Mouse (Mus musculus): ENCODE measurements around the gene Naga. TPM values are rescaled to one million over a fixed set of nuclear protein-coding genes. Genes with fewer than 3 reads are reported as not detected.
"Not testable (repeated sequence)": the region's sequence is repeated elsewhere in the genome, so short reads cannot be mapped to it uniquely, and the experiment has no call there.

The Naga gene
- polyA plus RNA-seq, 1 experiment from 2014 or later: 29.2 TPM

GRCm38 (mm10) chr15:82372446-82372845 is 33.7 kb upstream of the Naga start:
- Histone ChIP-seq H3K4me1 (0 out of 2 replicates have a peak, but pooled peaks cover 6% of the 10 kb centered on the region), H3K27me3 (ENCODE audit: low read depth, poor library complexity, severe bottlenecking) (no peaks in the 10 kb centered on the region), H3K36me3 (no peaks in the 10 kb centered on the region), H3K9me3 (replicated peaks) (no peaks in the 10 kb centered on the region), H3K27ac (no peak overlapping the region), H3K4me3 (no peak overlapping the region)
- no peak for DNase-seq (ENCODE audit: low spot score)
- 93% methylated on average over 6 of the region's 6 CpGs for WGBS

GRCm38 (mm10) chr15:82368851-82369250 is 30.1 kb upstream of the Naga start:
- no peaks in the 10 kb centered on the region for H3K9me3 ChIP-seq (replicated peaks)
- no peaks in the 10 kb centered on the region for H3K36me3 ChIP-seq
- no peaks in the 10 kb centered on the region for H3K4me1 ChIP-seq
- H3K4me3 ChIP-seq: no peak overlapping the region
- WGBS: 92% methylated on average over 1 of the region's 1 CpGs
- no peaks in the 10 kb centered on the region for H3K27me3 ChIP-seq (ENCODE audit: low read depth, poor library complexity, severe bottlenecking)
- no peak for DNase-seq (ENCODE audit: low spot score)
- H3K27ac ChIP-seq: no peak overlapping the region

GRCm38 (mm10) chr15:82368146-82368545 is 29.4 kb upstream of the Naga start:
- Histone ChIP-seq H3K4me1 (no peaks in the 10 kb centered on the region), H3K4me3 (no peak overlapping the region), H3K27me3 (ENCODE audit: low read depth, poor library complexity, severe bottlenecking) (no peaks in the 10 kb centered on the region), H3K9me3 (replicated peaks) (no peaks in the 10 kb centered on the region), H3K27ac (no peak overlapping the region), H3K36me3 (no peaks in the 10 kb centered on the region)
- 82% methylated on average over 4 of the region's 4 CpGs for WGBS
- DNase-seq (ENCODE audit: low spot score): no peak

- not testable (repeated sequence) for H3K27me3 ChIP-seq (ENCODE audit: low read depth, poor library complexity, severe bottlenecking); H3K36me3 ChIP-seq; H3K27ac ChIP-seq; H3K4me3 ChIP-seq; H3K4me1 ChIP-seq; DNase-seq (ENCODE audit: low spot score); H3K9me3 ChIP-seq (replicated peaks)
- WGBS: 23% methylated on average over 6 of the region's 9 CpGs
Observed at GRCm38 (mm10) chr15:82364561-82364960, 25.8 kb upstream of the Naga start.

- not testable (repeated sequence) for H3K27ac ChIP-seq; H3K4me1 ChIP-seq; H3K27me3 ChIP-seq (ENCODE audit: low read depth, poor library complexity, severe bottlenecking); H3K36me3 ChIP-seq; H3K4me3 ChIP-seq; DNase-seq (ENCODE audit: low spot score); H3K9me3 ChIP-seq (replicated peaks)
- 91% methylated on average over 7 of the region's 12 CpGs for WGBS
Observed at GRCm38 (mm10) chr15:82363801-82364200, 25.1 kb upstream of the Naga start.

- no peak for DNase-seq (ENCODE audit: low spot score)
- WGBS: 85% methylated on average over 4 of the region's 4 CpGs
Observed at GRCm38 (mm10) chr15:82362234-82362633, 23.5 kb upstream of the Naga start.

GRCm38 (mm10) chr15:82361459-82362018 is 22.8 kb upstream of the Naga start:
- H3K9me3 ChIP-seq (replicated peaks): no peaks in the 10 kb centered on the region
- H3K4me3 ChIP-seq: no peak overlapping the region
- 74% methylated on average over 11 of the region's 11 CpGs for WGBS
- no peaks in the 10 kb centered on the region for H3K36me3 ChIP-seq
- DNase-seq (ENCODE audit: low spot score): no peak
- no peak overlapping the region for H3K27ac ChIP-seq
- H3K4me1 ChIP-seq: peaks cover 13% of the 10 kb centered on the region; the same call in 1 of the 2 replicates
- H3K27me3 ChIP-seq (ENCODE audit: low read depth, poor library complexity, severe bottlenecking): no peaks in the 10 kb centered on the region

More at GRCm38 (mm10) chr15:82362234-82362633, 23.5 kb upstream of the Naga start:
- H3K9me3 ChIP-seq (replicated peaks): no peaks in the 10 kb centered on the region
- no peak overlapping the region for H3K27ac ChIP-seq
- peaks cover 13% of the 10 kb centered on the region; the same call in 1 of the 2 replicates for H3K4me1 ChIP-seq
- H3K36me3 ChIP-seq: no peaks in the 10 kb centered on the region
- no peak overlapping the region for H3K4me3 ChIP-seq
- no peaks in the 10 kb centered on the region for H3K27me3 ChIP-seq (ENCODE audit: low read depth, poor library complexity, severe bottlenecking)

- H3K27me3 ChIP-seq (ENCODE audit: low read depth, poor library complexity, severe bottlenecking): no peaks in the 10 kb centered on the region
- H3K27ac ChIP-seq: peak overlapping the region; percentile 65
- no peaks in the 10 kb centered on the region for H3K9me3 ChIP-seq (replicated peaks)
- H3K4me3 ChIP-seq: no peak overlapping the region
- 70% methylated on average over 22 of the region's 22 CpGs for WGBS
- H3K4me1 ChIP-seq: peaks cover 18% of the 10 kb centered on the region; the same call in 1 of the 2 replicates
- DNase-seq (ENCODE audit: low spot score): no peak
- H3K36me3 ChIP-seq: no peaks in the 10 kb centered on the region
Observed at GRCm38 (mm10) chr15:82358431-82359260, 19.9 kb upstream of the Naga start.

GRCm38 (mm10) chr15:82354126-82354945 is 15.6 kb upstream of the Naga start, which contains the start of gene Ndufa6:
Gene Ndufa6 (minus strand): TSS chr15:82354322.
- H3K36me3 ChIP-seq: peaks cover 23% of the 10 kb centered on the region
- peak within 1 kb of the TSS; percentile 72 for H3K4me3 ChIP-seq
- 2% methylated on average over 57 of the region's 57 CpGs for WGBS
- DNase-seq (ENCODE audit: low spot score): peak; percentile 98
- H3K27ac ChIP-seq: peak within 1 kb of the TSS; percentile 91
- no peaks in the 10 kb centered on the region for H3K27me3 ChIP-seq (ENCODE audit: low read depth, poor library complexity, severe bottlenecking)
- peaks cover 23% of the 10 kb centered on the region for H3K4me1 ChIP-seq
- no peaks in the 10 kb centered on the region for H3K9me3 ChIP-seq (replicated peaks)

- Histone ChIP-seq H3K4me1 (peaks cover 19% of the 10 kb centered on the region), H3K27ac (peak overlapping the region; percentile 91), H3K36me3 (peaks cover 29% of the 10 kb centered on the region), H3K4me3 (peak overlapping the region; percentile 72), H3K9me3 (replicated peaks) (no peaks in the 10 kb centered on the region), H3K27me3 (ENCODE audit: low read depth, poor library complexity, severe bottlenecking) (no peaks in the 10 kb centered on the region)
- DNase-seq (ENCODE audit: low spot score): no peak
- under 1% methylated on average over 23 of the region's 23 CpGs for WGBS
Observed at GRCm38 (mm10) chr15:82353745-82354113, 15.0 kb upstream of the Naga start.

GRCm38 (mm10) chr15:82353078-82353744 is 14.5 kb upstream of the Naga start:
- Histone ChIP-seq H3K36me3 (peaks cover 34% of the 10 kb centered on the region), H3K4me3 (peak overlapping the region; percentile 72), H3K27ac (peak overlapping the region; percentile 91), H3K9me3 (replicated peaks) (no peaks in the 10 kb centered on the region), H3K4me1 (peaks cover 16% of the 10 kb centered on the region), H3K27me3 (ENCODE audit: low read depth, poor library complexity, severe bottlenecking) (no peaks in the 10 kb centered on the region)
- peak; percentile 31 for DNase-seq (ENCODE audit: low spot score)
- 38% methylated on average over 14 of the region's 14 CpGs for WGBS

- no peak overlapping the region for H3K27ac ChIP-seq
- peaks cover 43% of the 10 kb centered on the region for H3K36me3 ChIP-seq
- DNase-seq (ENCODE audit: low spot score): no peak
- WGBS: 97% methylated on average over 3 of the region's 3 CpGs
- H3K9me3 ChIP-seq (replicated peaks): no peaks in the 10 kb centered on the region
- no peak overlapping the region for H3K4me3 ChIP-seq
- H3K4me1 ChIP-seq: peaks cover 24% of the 10 kb centered on the region
- H3K27me3 ChIP-seq (ENCODE audit: low read depth, poor library complexity, severe bottlenecking): no peaks in the 10 kb centered on the region
Observed at GRCm38 (mm10) chr15:82351480-82351879, 12.8 kb upstream of the Naga start.

Measured in limb, embryonic 10.5 days (tissue).